Mouse (Mus musculus) ES-E14 (cell line): Measurements from ENCODE around the gene Uggt2.

Experiments used
- CHD2 ChIP-seq: IDR thresholded peaks from 2 replicates; pipeline ENCODE4 v1.6.1; 2014; ENCODE audit warnings: mild to moderate bottlenecking, low read depth, low read length, inconsistent platforms
- HCFC1 ChIP-seq: IDR thresholded peaks from 2 replicates; pipeline ENCODE4 v1.6.1; 2012; ENCODE audit warnings: low read length, inconsistent platforms, borderline replicate concordance; ENCODE audit not compliant: insufficient read depth

- TF ChIP-seq HCFC1 (no peak), CHD2 (no peak)
Measured at GRCm38 (mm10) chr14:118951912-118952583, 147.2 kb downstream of the Uggt2 start.
